Mouse (Mus musculus) testis, adult 2 months (tissue): ENCODE measurements around the gene Pxk. TPM values are rescaled to one million over a fixed set of nuclear protein-coding genes. Genes with fewer than 3 reads are reported as not detected.

Source experiments
- H3K27ac ChIP-seq: fragments of 200-500 bp; 2 replicates; pipeline ENCODE4 v1.5.1; 2012; ENCODE audit warnings: low read depth, low read length; ENCODE audit not compliant: control insufficient read depth, insufficient read depth
- H3K27me3 ChIP-seq: fragments of 200-500 bp; 2 replicates; pipeline ENCODE4 v1.6.1; 2012; ENCODE audit warnings: mild to moderate bottlenecking, low read length, moderate library complexity; ENCODE audit not compliant: control insufficient read depth, insufficient read depth
- H3K36me3 ChIP-seq: fragments of 200-500 bp; 2 replicates; pipeline ENCODE4 v1.6.1; 2012; ENCODE audit warnings: mild to moderate bottlenecking, low read length; ENCODE audit not compliant: control insufficient read depth, insufficient read depth
- H3K4me1 ChIP-seq: fragments of 200-500 bp; 2 replicates; pipeline ENCODE4 v1.6.1; 2012; ENCODE audit warnings: low read length; ENCODE audit not compliant: control insufficient read depth, insufficient read depth
- H3K4me3 ChIP-seq: fragments of 200-500 bp; 2 replicates; pipeline ENCODE4 v1.5.1; 2012; ENCODE audit warnings: low read depth, mild to moderate bottlenecking, low read length, moderate library complexity, mixed read lengths; ENCODE audit not compliant: control insufficient read depth
- CTCF ChIP-seq: fragments of 200-500 bp; IDR thresholded peaks from 2 replicates; pipeline ENCODE4 v1.5.1; 2012; ENCODE audit warnings: low read depth, mild to moderate bottlenecking, inconsistent platforms, low read length, moderate library complexity; ENCODE audit not compliant: control insufficient read depth, insufficient read depth, insufficient replicate concordance
- POLR2A ChIP-seq: fragments of 200-500 bp; IDR thresholded peaks from 2 replicates; pipeline ENCODE4 v1.6.1; 2012; ENCODE audit warnings: low read depth, mild to moderate bottlenecking, inconsistent platforms, low read length, moderate library complexity; ENCODE audit not compliant: control insufficient read depth
- polyA plus RNA-seq: library from polyadenylated mRNA; depleted of rRNA; stranded (reverse); fragments of >200 nt; gene quantifications from 2 replicates; pipeline ENCODE4 v1.2.3, GENCODE M21; 2012

Pxk gene
- polyA plus RNA-seq, 1 experiment, result 44.0 TPM

GRCm38 (mm10) chr14:8186278-8187045, 88.5 kb downstream of the Pxk start:
- peak overlapping the region; percentile 62 for H3K27ac ChIP-seq
- TF ChIP-seq POLR2A, result no peak
- TF ChIP-seq CTCF, result no peak
- no peak overlapping the region for H3K4me3 ChIP-seq
- no peaks in the 10 kb centered on the region for H3K27me3 ChIP-seq
- H3K36me3 ChIP-seq, result no peaks in the 10 kb centered on the region
- peaks cover 2% of the 10 kb centered on the region; the same call in 1 of the 2 replicates for H3K4me1 ChIP-seq

GRCm38 (mm10) chr14:8190556-8190955, 92.5 kb downstream of the Pxk start:
- H3K36me3 ChIP-seq, result no peaks in the 10 kb centered on the region
- peaks cover 2% of the 10 kb centered on the region; the same call in 1 of the 2 replicates for H3K4me1 ChIP-seq
- TF ChIP-seq POLR2A, result no peak
- no peak for TF ChIP-seq CTCF
- no peak overlapping the region for H3K27ac ChIP-seq
- H3K4me3 ChIP-seq, result no peak overlapping the region
- H3K27me3 ChIP-seq, result no peaks in the 10 kb centered on the region

GRCm38 (mm10) chr14:8191331-8191965, 93.4 kb downstream of the Pxk start:
- TF ChIP-seq POLR2A (no peak), CTCF (no peak)
- Histone ChIP-seq H3K36me3 (no peaks in the 10 kb centered on the region), H3K27me3 (no peaks in the 10 kb centered on the region)

GRCm38 (mm10) chr14:8192727-8193126, 94.7 kb downstream of the Pxk start:
- no peaks in the 10 kb centered on the region for H3K27me3 ChIP-seq
- no peak overlapping the region for H3K4me3 ChIP-seq
- TF ChIP-seq POLR2A (no peak), CTCF (no peak)
- no peaks in the 10 kb centered on the region for H3K36me3 ChIP-seq
- no peak overlapping the region for H3K27ac ChIP-seq
- H3K4me1 ChIP-seq, result no peaks in the 10 kb centered on the region

More at GRCm38 (mm10) chr14:8191331-8191965, 93.4 kb downstream of the Pxk start:
- Histone ChIP-seq H3K4me3 (no peak overlapping the region), H3K27ac (no peak overlapping the region), H3K4me1 (peaks cover 2% of the 10 kb centered on the region; the same call in 1 of the 2 replicates)

- H3K27ac ChIP-seq, result no peak overlapping the region
- TF ChIP-seq CTCF, result no peak
- no peak for TF ChIP-seq POLR2A
- H3K4me3 ChIP-seq, result no peak overlapping the region
- H3K4me1 ChIP-seq, result no peaks in the 10 kb centered on the region
- H3K36me3 ChIP-seq, result no peaks in the 10 kb centered on the region
- H3K27me3 ChIP-seq, result no peaks in the 10 kb centered on the region
These were observed 102.8 kb downstream of the Pxk start for GRCm38 (mm10) chr14:8200769-8201168.

GRCm38 (mm10) chr14:8201715-8202114, 103.7 kb downstream of the Pxk start:
- Histone ChIP-seq H3K4me1 (no peaks in the 10 kb centered on the region), H3K36me3 (no peaks in the 10 kb centered on the region), H3K4me3 (no peak overlapping the region), H3K27me3 (no peaks in the 10 kb centered on the region), H3K27ac (no peak overlapping the region)
- TF ChIP-seq CTCF (no peak), POLR2A (no peak)

- Histone ChIP-seq H3K4me1 (no peaks in the 10 kb centered on the region), H3K36me3 (no peaks in the 10 kb centered on the region), H3K27me3 (no peaks in the 10 kb centered on the region), H3K4me3 (no peak overlapping the region), H3K27ac (no peak overlapping the region)
- TF ChIP-seq POLR2A, result no peak
- no peak for TF ChIP-seq CTCF
These were observed 108.3 kb downstream of the Pxk start for GRCm38 (mm10) chr14:8206179-8206910.
